Mouse (Mus musculus): Measurements from ENCODE around the gene Krtap5-3. TPM values are rescaled to one million over a fixed set of nuclear protein-coding genes. Genes with fewer than 3 reads are reported as not detected.

The Krtap5-3 gene
- total RNA-seq (2023): not detected

DNA sequence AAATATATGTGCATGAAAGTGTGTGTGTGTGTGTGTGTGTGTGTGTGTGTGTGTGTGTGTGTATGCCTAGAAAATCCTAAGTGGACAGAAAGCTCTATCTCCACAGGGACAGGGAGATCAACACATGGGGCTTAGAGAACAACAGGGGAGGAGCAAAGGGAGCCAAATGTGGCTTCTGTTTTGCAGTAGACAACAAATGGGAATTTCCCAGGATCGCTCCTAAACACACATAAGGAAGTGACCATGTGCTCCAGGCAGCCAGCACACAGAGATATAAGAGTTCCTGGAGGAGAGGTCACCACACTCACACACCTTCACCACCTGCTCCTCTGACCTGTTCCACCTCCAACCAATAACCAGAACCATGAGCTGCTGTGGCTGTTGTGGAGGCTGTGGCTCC lies at the start of gene Krtap5-3:
TSS of gene Krtap5-3 (plus strand) at position 301 of the 400 bp plus-strand sequence.

GRCm38 (mm10) chr7:142157013-142157412 lies 44.2 kb upstream of the Krtap5-3 start, which contains the start of gene Gm29735:
Gm29735 (minus strand) TSS chr7:142157113.

GRCm38 (mm10) chr7:142165639-142166038 lies 35.5 kb upstream of the Krtap5-3 start, which contains the start of gene Gm4553:
Gm4553 (minus strand) TSS chr7:142165739.

GRCm38 (mm10) chr7:142175905-142176304 lies 25.3 kb upstream of the Krtap5-3 start, which contains the start of gene Krtap5-2:
Krtap5-2 (minus strand) TSS chr7:142176005.

GRCm38 (mm10) chr7:142190289-142190688 lies 10.9 kb upstream of the Krtap5-3 start, which contains the start of gene Gm10153:
Gm10153 (minus strand) TSS chr7:142190389.

DNA sequence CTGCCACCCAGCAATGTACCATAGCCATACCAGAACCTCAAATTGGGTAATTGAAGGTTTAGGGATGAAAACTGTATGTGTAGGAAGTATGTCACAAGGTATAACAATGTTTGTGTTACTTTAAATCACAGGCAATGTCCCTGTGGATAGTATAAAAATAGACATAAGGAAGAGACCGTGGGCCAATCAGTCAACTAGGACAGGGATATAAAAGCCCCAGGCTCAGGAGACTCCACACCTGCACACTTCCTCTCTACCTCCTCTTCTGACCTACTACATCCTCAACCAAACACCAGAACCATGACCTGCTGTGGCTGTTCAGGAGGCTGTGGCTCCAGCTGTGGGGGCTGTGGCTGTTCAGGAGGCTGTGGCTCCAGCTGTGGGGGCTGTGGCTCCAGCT lies 10.4 kb downstream of the Krtap5-3 start, which contains the start of gene Gm7579:
TSS of gene Gm7579 (plus strand) at position 301 of the 400 bp plus-strand sequence.

DNA sequence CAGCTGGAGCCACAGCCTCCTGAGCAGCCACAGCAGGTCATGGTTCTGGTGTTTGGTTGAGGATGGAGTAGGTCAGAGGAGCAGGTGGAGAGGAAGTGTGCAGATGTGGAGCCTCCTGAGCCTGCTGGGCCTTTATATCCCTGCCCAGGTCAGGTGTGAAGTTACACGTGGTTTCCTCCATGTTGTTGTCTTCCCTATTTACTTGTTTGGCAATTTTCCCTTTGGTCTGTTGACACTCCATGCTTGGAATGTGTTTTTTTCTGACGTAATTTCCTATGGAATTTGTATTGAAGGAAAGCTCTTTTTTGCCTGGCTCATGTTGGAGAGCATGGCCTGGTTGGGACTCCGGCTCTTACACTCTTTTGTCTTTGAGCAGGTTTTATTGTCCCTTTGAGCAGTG lies 28.7 kb downstream of the Krtap5-3 start, which contains the start of gene Krtap5-5:
TSS of gene Krtap5-5 (minus strand) at position 101 of the 400 bp plus-strand sequence.

DNA sequence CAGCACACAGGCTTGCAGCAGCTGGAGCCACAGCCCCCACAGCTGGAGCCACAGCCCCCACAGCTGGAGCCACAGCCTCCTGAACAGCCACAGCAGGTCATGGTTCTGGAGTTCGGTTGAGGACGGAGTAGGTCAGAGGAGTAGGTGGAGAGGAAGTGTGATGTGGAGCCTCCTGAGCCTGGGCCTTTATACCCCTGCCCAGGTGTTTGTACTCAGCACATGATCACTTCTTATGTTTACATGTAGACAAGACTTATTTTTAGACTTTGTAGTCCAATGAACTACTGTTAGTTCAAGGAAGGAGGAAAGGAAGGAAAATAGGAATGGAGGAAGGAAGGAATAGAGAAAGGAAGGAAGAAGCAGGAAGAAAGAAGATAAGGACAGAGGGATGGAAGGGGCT lies 39.8 kb downstream of the Krtap5-3 start, which contains the start of gene Gm40460:
TSS of gene Gm40460 (minus strand) at position 101 of the 400 bp plus-strand sequence.

Other genes starting within 250 kb of the Krtap5-3 start
- gene Mob2, start 140.3 kb upstream of the Krtap5-3 start, total RNA-seq (2023): 59.4 TPM
- 5.1 TPM for gene Dusp8, start 105.5 kb upstream of the Krtap5-3 start, total RNA-seq (2023)
- gene Gm45618, start 80.6 kb upstream of the Krtap5-3 start, total RNA-seq (2023): not detected
- gene Gm39115, start 65.3 kb upstream of the Krtap5-3 start, total RNA-seq (2023): not detected
- gene Gm45337, start 56.8 kb upstream of the Krtap5-3 start, total RNA-seq (2023): not detected
- not detected for gene Gm29735, start 44.3 kb upstream of the Krtap5-3 start, total RNA-seq (2023)
- gene Gm4553, start 35.6 kb upstream of the Krtap5-3 start, total RNA-seq (2023): not detected
- gene Krtap5-2, start 25.4 kb upstream of the Krtap5-3 start, total RNA-seq (2023): not detected
- not detected for gene Gm10153, start 11.0 kb upstream of the Krtap5-3 start, total RNA-seq (2023)
- not detected for gene Gm7579, start 10.5 kb downstream of the Krtap5-3 start, total RNA-seq (2023)
- gene Krtap5-5, start 28.6 kb downstream of the Krtap5-3 start, total RNA-seq (2023): not detected
- not detected for gene Gm40460, start 39.7 kb downstream of the Krtap5-3 start, total RNA-seq (2023)
- gene Gm2431, start 57.0 kb downstream of the Krtap5-3 start, total RNA-seq (2023): not detected
- gene Gm4559, start 73.0 kb downstream of the Krtap5-3 start, total RNA-seq (2023): not detected
- not detected for gene Krtap5-1, start 95.8 kb downstream of the Krtap5-3 start, total RNA-seq (2023)
- not detected for gene Krtap5-4, start 102.2 kb downstream of the Krtap5-3 start, total RNA-seq (2023)
- gene Ifitm10, start 172.4 kb downstream of the Krtap5-3 start, total RNA-seq (2023): 6.4 TPM
- gene Gm49369, start 181.3 kb downstream of the Krtap5-3 start, total RNA-seq (2023): 0.83 TPM
- gene Ctsd, start 186.7 kb downstream of the Krtap5-3 start, total RNA-seq (2023): 233 TPM
- gene Syt8, start 233.5 kb downstream of the Krtap5-3 start, total RNA-seq (2023): not detected
- gene Tnni2, start 240.4 kb downstream of the Krtap5-3 start, total RNA-seq (2023): not detected

Measured in CD4-positive naive resting alpha-beta T cell, adult 57 days (primary cell).